Mouse (Mus musculus): Measurements from ENCODE around the gene Slc44a1.

DNA sequence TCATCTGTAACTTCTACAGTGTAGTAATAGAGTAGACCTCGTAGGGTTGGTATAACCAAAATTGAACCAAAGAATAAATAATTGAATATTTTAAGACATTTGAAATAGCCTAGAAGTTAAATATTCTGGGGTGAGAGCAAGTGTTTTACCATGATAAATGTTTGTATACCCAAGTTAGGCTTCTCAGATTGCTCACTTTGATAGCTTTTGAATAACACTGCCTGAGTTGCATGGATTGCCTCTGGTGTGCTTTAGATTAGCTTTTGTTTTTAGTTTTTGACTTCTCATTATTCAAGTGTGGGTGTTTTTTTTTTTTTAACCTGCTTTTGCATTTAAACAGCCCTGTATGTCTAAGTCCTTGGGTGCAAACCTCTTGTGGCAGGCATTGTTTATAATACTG, 85.8 kb downstream of the Slc44a1 start:
- TF ChIP-seq CTCF (IDR thresholded peaks at IDR 0.05; ENCODE audit: extremely low read depth, insufficient read length, insufficient replicate concordance, low read depth, low read length) = no peak
- TF ChIP-seq POLR2A (IDR thresholded peaks at IDR 0.05; ENCODE audit: low read depth, low read length) = no peak

Data from small intestine, adult 2 months (tissue).